Mouse (Mus musculus) myocyte (in vitro differentiated cells): ENCODE data around the gene Lpar4. TPM values are rescaled to one million over a fixed set of nuclear protein-coding genes. Genes with fewer than 3 reads are reported as not detected.

Experiments
- H3K27me3 ChIP-seq: one replicate; pipeline ENCODE4 v1.6.1; 2011; ENCODE audit not compliant: control insufficient read depth, insufficient read depth, insufficient read length
- H3K36me3 ChIP-seq: one replicate; pipeline ENCODE4 v1.6.1; 2011; ENCODE audit not compliant: control insufficient read depth, insufficient read depth
- H3K4me2 ChIP-seq: one replicate; pipeline ENCODE4 v1.6.1; 2011; ENCODE audit warnings: low read depth, control low read depth
- H3K4me3 ChIP-seq: one replicate; pipeline ENCODE4 v1.5.1; 2011; ENCODE audit warnings: mild to moderate bottlenecking, control low read depth, moderate library complexity
- H3K79me2 ChIP-seq: one replicate; pipeline ENCODE4 v1.6.1; 2011; ENCODE audit not compliant: control insufficient read depth, insufficient read depth
- H3ac ChIP-seq: one replicate; pipeline ENCODE4 v1.6.1; 2011; ENCODE audit not compliant: control insufficient read depth, insufficient read length
- CEBPB ChIP-seq: IDR thresholded peaks from 2 replicates; pipeline ENCODE4 v1.6.1; 2011; ENCODE audit warnings: mild to moderate bottlenecking, moderate library complexity; ENCODE audit not compliant: poor library complexity, insufficient read depth, severe bottlenecking
- E2F4 ChIP-seq: IDR thresholded peaks from one replicate; pipeline ENCODE4 v1.6.1; 2011; ENCODE audit warnings: mild to moderate bottlenecking, control low read depth, moderate library complexity; ENCODE audit not compliant: insufficient read depth
- MAX ChIP-seq: IDR thresholded peaks from one replicate; pipeline ENCODE4 v1.6.1; 2011; ENCODE audit warnings: low read depth, mild to moderate bottlenecking, control low read depth
- MYOD1 ChIP-seq, 3 experiments: IDR thresholded peaks; one replicate each; pipeline ENCODE4 v1.6.1; 2011; ENCODE audit warnings: control low read depth in 2 of 3, low read depth in 2 of 3, mild to moderate bottlenecking in 2 of 3, moderate library complexity in 1 of 3; ENCODE audit not compliant: insufficient read length in 2 of 3, control insufficient read depth in 1 of 3
- MYOG ChIP-seq, 3 experiments: IDR thresholded peaks; one replicate each; pipeline ENCODE4 v1.6.1; 2011; ENCODE audit warnings: control low read depth in 2 of 3, low read depth in 2 of 3, mild to moderate bottlenecking in 2 of 3; ENCODE audit not compliant: insufficient read length in 2 of 3, control insufficient read depth in 1 of 3, insufficient read depth in 1 of 3
- POLR2A ChIP-seq: IDR thresholded peaks from one replicate; pipeline ENCODE4 v1.6.1; 2011; ENCODE audit warnings: low read depth, mild to moderate bottlenecking, control low read depth, moderate library complexity; ENCODE audit not compliant: insufficient read length
- POLR2AphosphoS2 ChIP-seq: IDR thresholded peaks from one replicate; pipeline ENCODE4 v1.6.1; 2011; ENCODE audit warnings: low read depth, control low read depth; ENCODE audit not compliant: insufficient read length
- REST ChIP-seq: IDR thresholded peaks from one replicate; pipeline ENCODE4 v1.6.1; 2011; ENCODE audit warnings: mild to moderate bottlenecking, control low read depth, moderate library complexity; ENCODE audit not compliant: insufficient read depth, insufficient read length
- SRF ChIP-seq: IDR thresholded peaks from one replicate; pipeline ENCODE4 v1.6.1; 2011; ENCODE audit warnings: low read depth; ENCODE audit not compliant: control insufficient read depth, insufficient read length
- TCF12 ChIP-seq: IDR thresholded peaks from one replicate; pipeline ENCODE4 v1.6.1; 2011; ENCODE audit warnings: mild to moderate bottlenecking, control low read depth; ENCODE audit not compliant: poor library complexity, insufficient read depth, severe bottlenecking
- TCF3 ChIP-seq: IDR thresholded peaks from one replicate; pipeline ENCODE4 v1.6.1; 2011; ENCODE audit warnings: low read depth, control low read depth; ENCODE audit not compliant: insufficient read length
- USF1 ChIP-seq: IDR thresholded peaks from one replicate; pipeline ENCODE4 v1.6.1; 2011; ENCODE audit warnings: low read depth, mild to moderate bottlenecking, control low read depth, moderate library complexity
- polyA plus RNA-seq: library from polyadenylated mRNA; unstranded; fragments of >200 nt; fragmentation: generic; extraction: Trizol; gene quantifications from one replicate; pipeline ENCODE4 v1.2.1, GENCODE M21; 2012; ENCODE audit warnings: missing spikeins

Gene Lpar4
- 0.61 TPM for polyA plus RNA-seq

GRCm38 (mm10) chrX:106920175-106920827 lies at the start of gene Lpar4:
Gene Lpar4 (plus strand): TSS chrX:106920625.
- peak within 1 kb of the TSS; percentile 49 for H3K4me2 ChIP-seq
- H3K36me3 ChIP-seq, result no peaks in the 10 kb centered on the region
- no peaks in the 10 kb centered on the region for H3K79me2 ChIP-seq
- H3ac ChIP-seq, result no peak within 1 kb of the TSS
- peak within 1 kb of the TSS; percentile 23 for H3K4me3 ChIP-seq
- TF ChIP-seq MYOD1 (IDR thresholded peaks at IDR 0.05; ENCODE audit: control insufficient read depth in 1 of 3, insufficient read length in 2 of 3, low read depth in 2 of 3) (no peak), USF1 (no peak)
- no peaks in the 10 kb centered on the region for H3K27me3 ChIP-seq

GRCm38 (mm10) chrX:106871426-106871825 lies 49.0 kb upstream of the Lpar4 start:
- Histone ChIP-seq H3K4me3 (no peak overlapping the region), H3K36me3 (no peaks in the 10 kb centered on the region), H3ac (no peak overlapping the region), H3K79me2 (no peaks in the 10 kb centered on the region), H3K27me3 (no peaks in the 10 kb centered on the region), H3K4me2 (no peak overlapping the region)
- TF ChIP-seq MYOG (IDR thresholded peaks at IDR 0.05; ENCODE audit: control insufficient read depth in 1 of 3, insufficient read depth in 1 of 3, insufficient read length in 2 of 3, low read depth in 2 of 3) (no peak), POLR2A (no peak), MAX (no peak), TCF3 (no peak), USF1 (no peak), POLR2AphosphoS2 (no peak), SRF (no peak), TCF12 (no peak), MYOD1 (IDR thresholded peaks at IDR 0.05; ENCODE audit: control insufficient read depth in 1 of 3, insufficient read length in 2 of 3, low read depth in 2 of 3) (no peak)

- Histone ChIP-seq H3K4me3 (no peak overlapping the region), H3K36me3 (no peaks in the 10 kb centered on the region), H3ac (no peak overlapping the region), H3K27me3 (no peaks in the 10 kb centered on the region), H3K79me2 (no peaks in the 10 kb centered on the region), H3K4me2 (no peak overlapping the region)
- TF ChIP-seq MYOG (IDR thresholded peaks at IDR 0.05; ENCODE audit: control insufficient read depth in 1 of 3, insufficient read depth in 1 of 3, insufficient read length in 2 of 3, low read depth in 2 of 3), result no peak
- no peak for TF ChIP-seq USF1
- no peak for TF ChIP-seq TCF12
- TF ChIP-seq E2F4, result no peak
- TF ChIP-seq MAX, result no peak
- no peak for TF ChIP-seq TCF3
- TF ChIP-seq POLR2A, result no peak
- no peak for TF ChIP-seq MYOD1 (IDR thresholded peaks at IDR 0.05; ENCODE audit: control insufficient read depth in 1 of 3, insufficient read length in 2 of 3, low read depth in 2 of 3)
- TF ChIP-seq CEBPB, result no peak
- no peak for TF ChIP-seq SRF
- TF ChIP-seq POLR2AphosphoS2, result no peak
- no peak for TF ChIP-seq REST
Measured at GRCm38 (mm10) chrX:106871894-106872293, 48.5 kb upstream of the Lpar4 start.

DNA sequence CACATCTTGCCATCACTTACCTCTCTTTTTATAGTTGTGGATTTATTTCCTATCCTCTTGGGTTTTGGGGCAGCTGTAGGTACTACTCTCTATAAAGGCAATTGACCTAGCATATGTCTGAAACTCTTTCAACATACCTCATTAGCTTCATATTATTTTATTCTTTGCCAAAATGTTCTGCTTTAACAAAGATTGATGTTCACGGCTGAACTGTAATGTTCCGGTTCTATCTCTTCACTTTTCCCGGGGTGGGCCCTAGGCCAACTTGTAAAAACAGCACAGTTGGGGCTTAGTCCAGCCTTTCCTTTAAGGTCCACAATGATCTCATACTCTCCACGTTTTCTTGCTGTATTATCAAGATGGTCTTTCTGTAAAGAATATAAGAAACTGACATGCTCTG lies 48.1 kb upstream of the Lpar4 start:
- H3K4me2 ChIP-seq, result no peak overlapping the region
- H3K4me3 ChIP-seq, result no peak overlapping the region
- no peaks in the 10 kb centered on the region for H3K79me2 ChIP-seq
- no peaks in the 10 kb centered on the region for H3K27me3 ChIP-seq
- H3ac ChIP-seq, result no peak overlapping the region
- TF ChIP-seq TCF3 (no peak), MAX (no peak), CEBPB (no peak), E2F4 (no peak), POLR2AphosphoS2 (no peak), TCF12 (no peak), POLR2A (no peak), MYOD1 (IDR thresholded peaks at IDR 0.05; ENCODE audit: control insufficient read depth in 1 of 3, insufficient read length in 2 of 3, low read depth in 2 of 3) (no peak), MYOG (IDR thresholded peaks at IDR 0.05; ENCODE audit: control insufficient read depth in 1 of 3, insufficient read depth in 1 of 3, insufficient read length in 2 of 3, low read depth in 2 of 3) (no peak), USF1 (no peak), SRF (no peak)
- H3K36me3 ChIP-seq, result no peaks in the 10 kb centered on the region

DNA sequence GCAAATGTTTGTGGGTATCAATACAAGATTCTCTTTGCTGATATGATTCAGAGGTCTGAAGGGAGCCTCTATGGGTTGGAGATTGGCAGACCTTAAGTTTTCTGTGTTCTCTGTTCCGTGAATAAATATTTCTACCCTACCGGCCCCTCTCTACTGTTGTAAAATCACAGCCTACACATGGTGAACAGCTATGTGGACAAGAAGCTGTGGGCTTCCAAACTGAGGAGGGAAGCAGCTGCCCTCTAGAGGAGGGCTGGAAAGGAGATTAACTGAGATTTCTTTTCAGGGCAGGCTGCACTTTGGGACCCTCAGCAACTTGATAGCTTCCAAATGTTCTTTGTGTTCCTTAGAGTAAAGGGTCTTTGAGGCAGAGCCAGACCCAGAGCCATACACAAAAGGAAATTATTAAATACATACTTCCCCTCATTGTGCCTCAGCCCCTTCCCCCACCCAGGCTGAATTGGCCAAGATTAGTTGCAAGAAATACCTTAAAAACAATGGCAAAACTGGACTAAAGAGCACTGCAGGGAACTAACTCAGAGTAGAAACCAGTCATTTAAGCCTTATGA lies 22.6 kb upstream of the Lpar4 start:
- no peaks in the 10 kb centered on the region for H3K27me3 ChIP-seq
- H3K4me3 ChIP-seq, result no peak overlapping the region
- H3K36me3 ChIP-seq, result no peaks in the 10 kb centered on the region
- H3ac ChIP-seq, result no peak overlapping the region
- H3K4me2 ChIP-seq, result no peak overlapping the region
- TF ChIP-seq USF1 (no peak), E2F4 (no peak), MYOG (IDR thresholded peaks at IDR 0.05; ENCODE audit: control insufficient read depth in 1 of 3, insufficient read depth in 1 of 3, insufficient read length in 2 of 3, low read depth in 2 of 3) (no peak), POLR2A (no peak), SRF (no peak), CEBPB (no peak)
- H3K79me2 ChIP-seq, result no peaks in the 10 kb centered on the region
